Mouse (Mus musculus): ENCODE measurements around the gene Tnfsf9. TPM values are rescaled to one million over a fixed set of nuclear protein-coding genes. Genes with fewer than 3 reads are reported as not detected.
"Not testable (repeated sequence)": the region's sequence is repeated elsewhere in the genome, so short reads cannot be mapped to it uniquely, and the experiment has no call there.

Gene Tnfsf9
- polyA plus RNA-seq, 1 experiment = 1.6 TPM

DNA sequence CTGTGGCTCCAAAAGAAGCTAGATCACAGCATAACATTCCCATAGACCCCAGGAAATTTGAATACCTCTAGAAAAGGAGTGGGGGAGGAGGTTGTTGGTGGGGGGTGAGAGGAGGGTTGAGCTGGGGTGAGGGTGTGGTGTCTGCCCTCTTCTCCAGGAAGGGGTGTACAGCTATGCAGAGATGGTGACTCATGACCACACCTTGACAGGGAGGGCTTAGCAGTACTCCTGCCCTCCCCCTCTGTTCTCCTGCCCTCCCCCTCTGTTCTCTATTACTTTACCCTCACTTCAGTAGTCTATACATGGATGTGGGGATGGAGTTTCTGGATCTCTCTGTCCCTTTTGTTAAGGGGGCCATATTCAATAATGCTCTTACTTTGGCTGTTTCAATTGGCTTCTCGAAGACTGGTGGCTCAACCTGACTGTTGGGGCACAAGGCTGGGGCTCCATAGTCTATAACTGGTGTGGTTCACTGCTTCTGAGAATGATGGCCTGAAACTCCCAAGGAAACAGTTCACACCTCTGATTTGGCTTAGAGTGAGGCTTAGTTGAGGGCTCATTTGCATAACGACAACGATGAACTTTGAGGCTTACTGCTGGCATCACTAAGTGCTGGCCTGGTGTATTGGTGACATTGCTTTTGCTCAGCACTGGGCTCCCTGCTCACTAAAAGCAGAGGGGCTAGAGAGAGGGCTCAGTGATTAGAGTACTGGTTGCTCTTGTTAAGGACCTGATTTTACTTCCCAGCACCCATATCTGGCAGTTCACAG, 20.9 kb downstream of the Tnfsf9 start:
- no peak overlapping the region for H3K27ac ChIP-seq (ENCODE audit: control insufficient read depth, insufficient read depth, low read depth, low read length, poor library complexity)
- 64% methylated on average over 3 of the region's 3 CpGs for WGBS
- no peak overlapping the region for H3K4me3 ChIP-seq (replicated peaks; ENCODE audit: control insufficient read depth, low read depth, low read length)
- TF ChIP-seq POLR2A (IDR thresholded peaks at IDR 0.05; ENCODE audit: borderline replicate concordance, control insufficient read depth, low read depth, low read length) (no peak), CTCF (IDR thresholded peaks at IDR 0.05; ENCODE audit: control insufficient read depth, insufficient read depth, low read length) (no peak)
- H3K4me1 ChIP-seq (ENCODE audit: control insufficient read depth, insufficient read depth, low read length) = no peaks in the 10 kb centered on the region

DNA sequence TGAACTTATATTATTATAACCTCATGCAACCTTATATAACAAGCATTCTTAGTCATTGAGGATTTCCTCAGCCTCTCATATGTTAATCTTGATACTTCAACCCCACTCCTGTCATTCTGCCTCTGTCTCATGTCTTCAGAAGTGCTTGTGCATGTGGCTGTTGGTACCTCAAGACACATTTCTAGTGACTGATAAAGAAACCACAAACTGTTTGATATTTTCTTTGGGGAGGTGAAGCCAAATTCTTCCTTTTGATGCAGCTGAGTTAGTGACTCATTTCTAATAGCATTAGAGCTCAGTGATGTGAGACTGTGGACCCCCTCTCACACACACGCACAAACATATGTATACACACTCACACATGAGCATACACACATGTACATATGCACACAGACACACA, 26.7 kb downstream of the Tnfsf9 start:
- TF ChIP-seq CTCF (IDR thresholded peaks at IDR 0.05; ENCODE audit: control insufficient read depth, insufficient read depth, low read length) (no peak), POLR2A (IDR thresholded peaks at IDR 0.05; ENCODE audit: borderline replicate concordance, control insufficient read depth, low read depth, low read length) (no peak)
- H3K4me1 ChIP-seq (ENCODE audit: control insufficient read depth, insufficient read depth, low read length) = no peaks in the 10 kb centered on the region
- WGBS = 68% methylated on average over 1 of the region's 1 CpGs

DNA sequence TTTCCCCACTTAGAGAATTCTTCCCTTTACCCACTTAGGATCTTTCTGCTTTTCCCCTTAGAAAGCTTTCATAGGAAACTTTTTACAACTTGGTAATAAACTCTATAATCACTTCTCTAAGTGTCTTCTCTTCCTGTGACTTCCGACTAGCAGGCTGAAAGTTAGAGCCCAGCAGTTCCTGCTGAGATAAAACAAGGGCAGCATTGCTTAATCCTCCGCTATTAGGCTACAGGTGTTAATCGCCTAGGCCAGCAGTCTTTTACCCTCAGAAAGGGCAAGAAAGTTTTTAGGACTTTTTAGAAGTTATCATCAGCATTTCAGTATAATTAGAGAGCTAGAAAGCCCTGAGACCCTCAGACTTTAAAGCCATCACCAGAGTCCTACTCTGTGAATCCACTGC, 28.9 kb downstream of the Tnfsf9 start:
- H3K4me3 ChIP-seq (replicated peaks; ENCODE audit: control insufficient read depth, low read depth, low read length); H3K4me1 ChIP-seq (ENCODE audit: control insufficient read depth, insufficient read depth, low read length); H3K27ac ChIP-seq (ENCODE audit: control insufficient read depth, insufficient read depth, low read depth, low read length, poor library complexity): not testable (repeated sequence)
- WGBS = 37% methylated on average over 3 of the region's 3 CpGs

More for the DNA sequence above, 26.7 kb downstream of the Tnfsf9 start:
- Histone ChIP-seq H3K27ac (ENCODE audit: control insufficient read depth, insufficient read depth, low read depth, low read length, poor library complexity) (no peak overlapping the region), H3K4me3 (replicated peaks; ENCODE audit: control insufficient read depth, low read depth, low read length) (no peak overlapping the region)

DNA sequence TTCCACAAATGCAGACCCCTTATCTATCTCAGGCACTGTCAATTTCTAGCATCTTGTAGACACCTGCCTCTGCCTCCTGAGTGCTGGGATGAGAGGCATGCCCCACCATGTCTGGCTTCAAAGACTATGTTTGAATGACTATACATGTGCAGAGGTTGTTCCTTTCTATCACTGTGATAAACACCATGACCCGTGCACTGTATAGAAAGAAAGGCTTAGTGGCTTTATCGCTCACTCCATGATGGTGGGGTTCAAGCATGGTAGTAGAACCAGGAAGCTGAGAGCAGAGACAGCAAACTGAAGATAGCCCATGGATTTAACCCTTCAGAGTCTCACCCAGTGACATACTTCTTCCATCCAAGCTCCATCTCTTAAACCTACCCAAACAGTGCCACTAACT, 29.6 kb downstream of the Tnfsf9 start:
- no peak for TF ChIP-seq CTCF (IDR thresholded peaks at IDR 0.05; ENCODE audit: control insufficient read depth, insufficient read depth, low read length)
- no peak for TF ChIP-seq POLR2A (IDR thresholded peaks at IDR 0.05; ENCODE audit: borderline replicate concordance, control insufficient read depth, low read depth, low read length)
- 65% methylated on average over 2 of the region's 2 CpGs for WGBS
- H3K27ac ChIP-seq (ENCODE audit: control insufficient read depth, insufficient read depth, low read depth, low read length, poor library complexity) = no peak overlapping the region
- no peaks in the 10 kb centered on the region for H3K4me1 ChIP-seq (ENCODE audit: control insufficient read depth, insufficient read depth, low read length)
- H3K4me3 ChIP-seq (replicated peaks; ENCODE audit: control insufficient read depth, low read depth, low read length) = no peak overlapping the region

DNA sequence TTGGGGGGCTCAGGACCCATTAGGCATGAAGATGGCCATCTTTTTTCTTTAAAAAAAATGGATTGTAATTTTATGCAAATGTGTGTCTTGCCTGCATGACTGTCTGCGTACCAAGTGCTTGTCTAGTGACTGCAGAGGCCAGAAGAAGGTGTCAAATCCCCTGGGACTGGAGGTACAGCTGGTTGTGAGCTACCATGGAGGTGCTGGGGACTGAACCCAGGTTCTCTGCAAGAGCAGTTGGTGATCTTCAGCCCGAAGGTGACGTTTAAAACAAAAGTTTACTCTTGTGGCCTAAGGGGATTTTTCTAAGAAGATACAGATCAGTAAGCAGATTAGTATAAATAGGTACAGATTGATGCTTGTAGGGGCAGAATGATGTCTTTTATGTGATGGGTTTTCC, 30.5 kb downstream of the Tnfsf9 start:
- Histone ChIP-seq H3K4me1 (ENCODE audit: control insufficient read depth, insufficient read depth, low read length) (no peaks in the 10 kb centered on the region), H3K27ac (ENCODE audit: control insufficient read depth, insufficient read depth, low read depth, low read length, poor library complexity) (no peak overlapping the region), H3K4me3 (replicated peaks; ENCODE audit: control insufficient read depth, low read depth, low read length) (no peak overlapping the region)
- TF ChIP-seq CTCF (IDR thresholded peaks at IDR 0.05; ENCODE audit: control insufficient read depth, insufficient read depth, low read length) = no peak
- TF ChIP-seq POLR2A (IDR thresholded peaks at IDR 0.05; ENCODE audit: borderline replicate concordance, control insufficient read depth, low read depth, low read length) = no peak
- WGBS = 72% methylated on average over 3 of the region's 3 CpGs

DNA sequence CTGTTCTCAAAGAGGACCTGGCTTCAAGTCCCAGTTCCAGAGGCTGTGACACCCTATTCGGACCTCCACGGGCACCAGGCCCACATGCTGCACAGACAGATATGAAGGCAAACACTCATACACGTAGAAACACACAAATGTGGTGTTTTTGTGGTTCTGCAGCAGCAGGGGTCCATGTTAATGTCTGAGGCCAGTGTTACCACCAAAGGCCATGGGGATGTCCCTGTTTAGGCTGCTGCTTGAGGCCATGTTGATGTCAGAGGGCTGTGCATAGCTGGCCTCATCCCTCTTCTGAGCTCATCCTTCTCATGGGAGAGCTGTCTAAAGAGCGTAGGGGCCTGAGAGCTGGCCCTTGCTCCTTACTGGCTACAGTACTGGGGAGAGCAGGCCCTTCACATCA, 33.6 kb downstream of the Tnfsf9 start:
- Histone ChIP-seq H3K4me3 (replicated peaks; ENCODE audit: control insufficient read depth, low read depth, low read length) (no peak overlapping the region), H3K27ac (ENCODE audit: control insufficient read depth, insufficient read depth, low read depth, low read length, poor library complexity) (no peak overlapping the region), H3K4me1 (ENCODE audit: control insufficient read depth, insufficient read depth, low read length) (no peaks in the 10 kb centered on the region)
- WGBS = 78% methylated on average over 4 of the region's 4 CpGs
- no peak for TF ChIP-seq POLR2A (IDR thresholded peaks at IDR 0.05; ENCODE audit: borderline replicate concordance, control insufficient read depth, low read depth, low read length)
- TF ChIP-seq CTCF (IDR thresholded peaks at IDR 0.05; ENCODE audit: control insufficient read depth, insufficient read depth, low read length) = no peak

DNA sequence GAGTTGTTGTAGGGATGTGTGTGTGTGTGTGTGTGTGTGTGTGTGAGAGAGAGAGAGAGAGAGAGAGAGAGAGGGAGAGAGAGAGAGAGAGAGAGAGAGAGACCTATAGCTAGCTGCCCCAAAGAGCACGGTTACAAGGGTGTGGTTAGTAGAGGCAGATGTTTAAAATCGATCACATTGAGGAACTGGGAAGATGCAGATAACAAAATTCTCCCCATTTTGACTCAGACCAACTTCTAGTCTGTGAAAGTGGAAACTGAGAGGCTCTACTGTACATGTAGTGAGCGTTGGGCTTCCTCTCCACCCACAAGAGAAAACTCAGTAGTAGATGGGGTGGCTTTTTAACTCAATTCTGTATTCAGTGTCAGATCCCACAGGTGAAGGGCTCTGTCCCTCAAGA, 34.6 kb downstream of the Tnfsf9 start:
- H3K4me1 ChIP-seq (ENCODE audit: control insufficient read depth, insufficient read depth, low read length) = no peaks in the 10 kb centered on the region
- 59% methylated on average over 3 of the region's 3 CpGs for WGBS
- H3K4me3 ChIP-seq (replicated peaks; ENCODE audit: control insufficient read depth, low read depth, low read length) = no peak overlapping the region
- TF ChIP-seq CTCF (IDR thresholded peaks at IDR 0.05; ENCODE audit: control insufficient read depth, insufficient read depth, low read length) = no peak
- no peak for TF ChIP-seq POLR2A (IDR thresholded peaks at IDR 0.05; ENCODE audit: borderline replicate concordance, control insufficient read depth, low read depth, low read length)
- no peak overlapping the region for H3K27ac ChIP-seq (ENCODE audit: control insufficient read depth, insufficient read depth, low read depth, low read length, poor library complexity)

DNA sequence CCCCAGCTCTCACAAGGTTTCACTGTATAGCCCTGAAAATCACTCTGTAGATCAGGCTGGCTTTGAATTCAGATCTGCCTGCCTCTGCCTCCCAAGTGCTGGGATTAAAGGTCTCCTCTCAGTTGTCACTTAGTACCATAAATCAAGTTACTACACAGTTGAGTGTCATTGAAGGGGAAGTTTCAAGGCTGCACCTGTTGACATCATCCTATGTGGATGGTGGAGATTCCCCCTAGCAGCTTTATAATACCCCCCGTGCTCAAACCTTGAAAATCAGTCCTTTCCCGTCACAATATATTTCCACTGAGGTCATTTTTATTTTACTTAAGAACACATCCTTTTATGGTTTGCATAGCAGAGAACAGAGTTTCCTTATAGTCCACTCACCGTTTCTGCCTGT, 38.6 kb downstream of the Tnfsf9 start:
- WGBS = 73% methylated on average over 3 of the region's 3 CpGs
- no peak for TF ChIP-seq CTCF (IDR thresholded peaks at IDR 0.05; ENCODE audit: control insufficient read depth, insufficient read depth, low read length)
- no peak for TF ChIP-seq POLR2A (IDR thresholded peaks at IDR 0.05; ENCODE audit: borderline replicate concordance, control insufficient read depth, low read depth, low read length)
- Histone ChIP-seq H3K4me1 (ENCODE audit: control insufficient read depth, insufficient read depth, low read length) (no peaks in the 10 kb centered on the region), H3K27ac (ENCODE audit: control insufficient read depth, insufficient read depth, low read depth, low read length, poor library complexity) (no peak overlapping the region), H3K4me3 (replicated peaks; ENCODE audit: control insufficient read depth, low read depth, low read length) (no peak overlapping the region)

DNA sequence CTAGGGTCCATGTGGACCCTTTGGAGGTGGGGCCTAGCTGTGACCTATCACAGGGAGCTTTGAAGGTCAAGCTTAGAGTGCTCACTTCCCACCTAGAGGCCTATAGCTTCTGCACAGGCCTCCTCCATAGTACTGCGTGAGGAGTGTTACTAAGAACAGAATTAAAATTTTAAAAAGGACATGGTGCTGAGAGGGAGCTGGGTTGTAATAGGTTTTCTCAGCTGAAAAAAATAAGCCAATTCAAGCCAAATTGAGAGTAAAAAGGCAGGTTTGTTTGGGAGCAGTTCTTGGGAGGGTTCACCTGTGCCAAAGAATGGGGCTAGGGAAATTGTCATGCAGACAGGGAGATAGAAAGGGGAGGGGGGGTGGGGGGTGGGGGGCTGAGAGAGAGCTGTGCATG, 40.0 kb downstream of the Tnfsf9 start:
- Histone ChIP-seq H3K27ac (ENCODE audit: control insufficient read depth, insufficient read depth, low read depth, low read length, poor library complexity) (no peak overlapping the region), H3K4me3 (replicated peaks; ENCODE audit: control insufficient read depth, low read depth, low read length) (no peak overlapping the region), H3K4me1 (ENCODE audit: control insufficient read depth, insufficient read depth, low read length) (no peaks in the 10 kb centered on the region)
- TF ChIP-seq POLR2A (IDR thresholded peaks at IDR 0.05; ENCODE audit: borderline replicate concordance, control insufficient read depth, low read depth, low read length) = no peak
- TF ChIP-seq CTCF (IDR thresholded peaks at IDR 0.05; ENCODE audit: control insufficient read depth, insufficient read depth, low read length) = no peak
- 72% methylated on average over 1 of the region's 1 CpGs for WGBS
